Mouse (Mus musculus) E14TG2a.4 (cell line): Measurements from ENCODE around the gene Gm20662.

Experiments
- H3K27me3 ChIP-seq: 2 replicates; pipeline ENCODE4 v1.6.1; 2014; ENCODE audit warnings: low read length, control low read depth; ENCODE audit not compliant: insufficient read depth
- H3K36me3 ChIP-seq: 2 replicates; pipeline ENCODE4 v1.6.1; 2014; ENCODE audit warnings: low read length, control low read depth; ENCODE audit not compliant: insufficient read depth
- H3K4me1 ChIP-seq: replicated peaks from 2 replicates; pipeline ENCODE4 v1.6.1; 2014; ENCODE audit warnings: low read depth, low read length, control low read depth
- H3K4me3 ChIP-seq: replicated peaks from 2 replicates; pipeline ENCODE4 v1.5.1; 2014; ENCODE audit warnings: mild to moderate bottlenecking, low read length
- H3K9me3 ChIP-seq: 2 replicates; pipeline ENCODE4 v1.6.1; 2014; ENCODE audit warnings: low read length, control low read depth
- CTCF ChIP-seq: conservative IDR thresholded peaks from 2 replicates; pipeline ENCODE4 v1.5.1; 2014; ENCODE audit warnings: low read length
- NANOG ChIP-seq: IDR thresholded peaks from 2 replicates; pipeline ENCODE4 v1.6.1; 2014; ENCODE audit warnings: borderline replicate concordance, low read length, mixed read lengths
- POU5F1 ChIP-seq: IDR thresholded peaks from 2 replicates; pipeline ENCODE4 v1.6.1; 2014; ENCODE audit warnings: low read length, borderline replicate concordance

Gm20662 gene

GRCm38 (mm10) chr9:107968531-107968930, 27.6 kb upstream of the Gm20662 start:
- Histone ChIP-seq H3K27me3 (no peaks in the 10 kb centered on the region), H3K4me1 (peaks cover 48% of the 10 kb centered on the region), H3K9me3 (no peaks in the 10 kb centered on the region), H3K36me3 (peaks cover 100% of the 10 kb centered on the region), H3K4me3 (no peak overlapping the region)
- TF ChIP-seq POU5F1 (no peak), NANOG (no peak), CTCF (no peak)

DNA sequence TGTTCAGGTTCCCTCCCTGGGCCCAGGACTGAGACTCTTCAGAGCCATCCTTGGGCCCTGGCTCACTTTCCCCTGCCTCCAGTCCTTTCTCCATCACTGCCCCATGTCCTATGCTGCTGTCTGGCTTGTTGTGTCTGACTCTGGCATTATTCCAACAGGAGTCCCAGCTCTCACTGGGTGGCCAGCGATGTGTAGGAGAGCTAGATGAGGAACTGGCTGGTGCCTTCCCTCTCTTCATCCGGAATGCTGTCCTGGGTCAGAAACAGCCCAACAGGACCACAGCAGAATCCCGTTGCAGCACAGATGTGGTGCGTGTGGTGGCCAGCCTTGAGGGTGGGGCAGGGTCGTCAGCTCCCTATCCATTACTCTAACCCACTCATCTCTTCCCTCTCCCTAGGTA, 25.8 kb upstream of the Gm20662 start:
- H3K36me3 ChIP-seq, result peaks cover 83% of the 10 kb centered on the region
- no peak overlapping the region for H3K4me3 ChIP-seq
- peaks cover 31% of the 10 kb centered on the region for H3K4me1 ChIP-seq
- no peaks in the 10 kb centered on the region for H3K9me3 ChIP-seq
- H3K27me3 ChIP-seq, result no peaks in the 10 kb centered on the region
- no peak for TF ChIP-seq POU5F1
- TF ChIP-seq CTCF, result no peak
- TF ChIP-seq NANOG, result no peak

GRCm38 (mm10) chr9:107971690-107972541, 24.2 kb upstream of the Gm20662 start:
- TF ChIP-seq CTCF, result no peak
- TF ChIP-seq POU5F1, result no peak
- peak; percentile 46; the same call in 1 of the 2 replicates for TF ChIP-seq NANOG
- Histone ChIP-seq H3K36me3 (peaks cover 67% of the 10 kb centered on the region), H3K4me3 (no peak overlapping the region), H3K27me3 (peaks cover 6% of the 10 kb centered on the region; the same call in 1 of the 2 replicates), H3K4me1 (peaks cover 31% of the 10 kb centered on the region), H3K9me3 (no peaks in the 10 kb centered on the region)

GRCm38 (mm10) chr9:107974491-107975171, 21.5 kb upstream of the Gm20662 start:
- Histone ChIP-seq H3K27me3 (peaks cover 22% of the 10 kb centered on the region), H3K36me3 (peaks cover 40% of the 10 kb centered on the region), H3K4me3 (no peak overlapping the region), H3K4me1 (peaks cover 29% of the 10 kb centered on the region), H3K9me3 (no peaks in the 10 kb centered on the region)
- TF ChIP-seq NANOG (no peak), CTCF (no peak)

GRCm38 (mm10) chr9:107975399-107976386, 20.5 kb upstream of the Gm20662 start, which contains the start of gene Uba7:
Gene Uba7, plus strand, starts transcription at chr9:107975505.
- peaks cover 29% of the 10 kb centered on the region for H3K36me3 ChIP-seq
- H3K27me3 ChIP-seq, result peaks cover 29% of the 10 kb centered on the region
- no peak for TF ChIP-seq CTCF
- TF ChIP-seq NANOG, result no peak
- no peak for TF ChIP-seq POU5F1
- H3K4me1 ChIP-seq, result peaks cover 18% of the 10 kb centered on the region
- H3K9me3 ChIP-seq, result no peaks in the 10 kb centered on the region
- no peak within 1 kb of the TSS for H3K4me3 ChIP-seq

DNA sequence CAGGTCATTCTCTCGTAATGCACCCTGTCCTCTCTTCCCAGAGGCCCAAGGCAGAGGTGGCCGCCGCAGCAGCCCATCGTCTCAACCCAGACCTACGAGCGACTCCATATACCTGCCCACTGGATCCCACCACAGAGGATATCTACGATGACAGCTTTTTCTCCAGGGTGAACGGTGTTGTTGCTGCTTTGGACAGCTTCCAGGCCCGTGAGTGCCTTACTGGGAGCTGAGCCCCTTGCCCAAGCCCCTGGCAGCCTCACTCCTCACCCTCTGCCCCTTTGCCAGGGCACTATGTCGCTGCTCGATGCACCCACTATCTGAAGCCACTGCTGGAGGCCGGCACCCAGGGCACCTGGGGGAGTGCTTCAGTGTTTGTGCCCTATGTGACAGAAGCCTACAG, 17.3 kb upstream of the Gm20662 start:
- Histone ChIP-seq H3K4me3 (no peak overlapping the region), H3K4me1 (peaks cover 23% of the 10 kb centered on the region), H3K27me3 (peaks cover 60% of the 10 kb centered on the region), H3K9me3 (no peaks in the 10 kb centered on the region), H3K36me3 (no peaks in the 10 kb centered on the region)
- TF ChIP-seq CTCF, result no peak
- TF ChIP-seq POU5F1, result no peak
- TF ChIP-seq NANOG, result no peak

DNA sequence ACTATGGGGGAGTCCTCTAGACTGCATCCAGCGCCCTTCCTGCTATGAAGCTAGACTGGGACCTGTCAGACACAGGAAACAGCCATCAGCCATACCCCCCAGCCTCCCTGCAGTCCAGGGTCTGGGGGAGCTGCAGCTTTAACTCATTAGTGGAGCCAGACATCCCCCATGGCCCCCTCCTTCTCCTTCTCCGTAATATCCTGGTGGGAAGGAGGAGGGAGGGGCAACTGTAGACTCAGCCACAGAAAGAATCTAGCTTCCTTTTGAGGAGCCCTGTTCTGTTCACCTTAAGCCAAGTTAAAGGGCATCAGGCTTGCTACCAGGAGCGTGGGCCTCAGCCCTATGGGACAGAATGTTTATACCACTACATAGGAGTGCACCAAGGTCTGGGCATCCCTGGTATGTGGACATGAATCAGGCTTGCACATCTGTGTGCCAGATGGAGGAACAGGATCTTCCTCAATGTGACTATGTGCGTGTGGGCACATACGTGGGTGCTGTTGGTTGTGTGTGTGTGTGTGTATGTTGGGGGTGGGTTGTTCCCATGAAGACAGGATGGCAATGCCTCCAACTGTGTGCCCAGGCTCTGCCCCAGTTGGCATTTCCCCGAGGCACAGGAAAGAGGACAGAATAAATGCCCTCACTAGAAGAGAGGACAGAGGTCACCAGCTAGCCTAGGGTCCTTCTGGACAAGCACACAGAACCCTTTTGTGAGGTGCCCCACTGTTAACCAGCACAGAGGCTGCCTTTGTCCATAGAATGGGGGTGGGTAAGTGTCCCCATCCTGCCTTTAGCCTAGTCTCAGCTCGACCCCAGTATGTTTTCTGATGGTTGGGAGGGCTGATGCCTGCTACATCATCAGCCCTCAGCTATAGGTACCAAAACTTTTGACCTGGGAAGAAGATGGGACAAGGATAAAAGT, 14.2 kb upstream of the Gm20662 start:
- H3K4me1 ChIP-seq, result peaks cover 41% of the 10 kb centered on the region
- TF ChIP-seq CTCF (no peak), NANOG (no peak), POU5F1 (no peak)
- H3K36me3 ChIP-seq, result no peaks in the 10 kb centered on the region
- H3K9me3 ChIP-seq, result no peaks in the 10 kb centered on the region
- H3K4me3 ChIP-seq, result no peak overlapping the region
- peaks cover 70% of the 10 kb centered on the region for H3K27me3 ChIP-seq
